Mouse (Mus musculus) liver, adult 2 months (tissue): ENCODE measurements around the gene Myo1f.

ENCODE experiments used
- CTCF ChIP-seq: fragments of 200-500 bp; IDR thresholded peaks from 2 replicates; pipeline ENCODE4 v1.5.1; 2011; ENCODE audit warnings: low read depth, low read length, control low read depth
- POLR2A ChIP-seq: fragments of 200-500 bp; IDR thresholded peaks from 2 replicates; pipeline ENCODE4 v1.6.1; 2011; ENCODE audit warnings: low read length, control low read depth; ENCODE audit not compliant: insufficient read depth; ENCODE audit errors: extremely low read depth

DNA sequence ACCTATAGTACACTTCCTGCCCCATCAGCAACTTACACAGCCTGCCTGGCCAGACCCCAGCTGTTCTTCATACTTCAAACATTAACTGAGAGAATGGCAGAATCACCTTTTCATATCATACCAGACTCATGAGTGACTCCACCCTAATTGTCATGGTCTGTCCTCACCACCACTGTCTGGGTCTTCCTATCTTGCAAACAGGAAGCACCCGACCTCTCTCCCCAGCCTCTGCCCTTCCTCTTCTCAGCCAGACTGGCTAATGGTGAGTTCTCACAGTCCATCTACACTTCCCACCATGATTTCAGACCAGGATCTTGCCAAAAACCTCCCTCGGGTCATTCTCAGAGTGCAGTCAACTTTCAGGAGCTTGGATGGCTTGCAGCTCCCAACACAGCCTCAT lies 10.7 kb downstream of the Myo1f start:
- TF ChIP-seq CTCF (no peak), POLR2A (no peak)
